Mouse (Mus musculus) v-Abl transformed pro-B cells (cell line): ENCODE measurements around the gene Igf1r.

ENCODE experiments used
- in situ Hi-C, 2 experiments: fragments of 400-800 bp; cut with MboI; formaldehyde crosslinking; loops; one replicate each; pipeline ENCODE4 v1.15.1; 2025; ENCODE audit not compliant: unreplicated experiment in 2 of 2

Gene Igf1r

GRCm38 (mm10) chr7:67955276-67955675 is 2.6 kb downstream of the Igf1r start:
- in situ Hi-C loops: no loop called here

- in situ Hi-C loops: no loop called here
These were observed 4.7 kb downstream of the Igf1r start for GRCm38 (mm10) chr7:67957376-67957775.

- in situ Hi-C loops: no loop called here
These were observed 5.4 kb downstream of the Igf1r start for GRCm38 (mm10) chr7:67958045-67958444.

- in situ Hi-C loops: no loop called here
These were observed 8.1 kb downstream of the Igf1r start for GRCm38 (mm10) chr7:67960701-67961100.

GRCm38 (mm10) chr7:67961567-67962267 is 9.1 kb downstream of the Igf1r start:
- in situ Hi-C loops: no loop called here

GRCm38 (mm10) chr7:67963691-67964090 is 11.1 kb downstream of the Igf1r start:
- in situ Hi-C loops: no loop called here

- in situ Hi-C loops: no loop called here
These were observed 15.8 kb downstream of the Igf1r start for GRCm38 (mm10) chr7:67968394-67968793.

GRCm38 (mm10) chr7:67969076-67969475 is 16.4 kb downstream of the Igf1r start:
- in situ Hi-C loops: no loop called here

- in situ Hi-C loops: no loop called here
These were observed 20.8 kb downstream of the Igf1r start for GRCm38 (mm10) chr7:67973180-67974014.

GRCm38 (mm10) chr7:67981956-67982355 is 29.3 kb downstream of the Igf1r start:
- in situ Hi-C loops: no loop called here

- in situ Hi-C loops: no loop called here
These were observed 30.2 kb downstream of the Igf1r start for GRCm38 (mm10) chr7:67982809-67983208.

- in situ Hi-C loops: no loop called here
These were observed 30.8 kb downstream of the Igf1r start for GRCm38 (mm10) chr7:67983451-67983850.

- in situ Hi-C loops: no loop called here
These were observed 32.4 kb downstream of the Igf1r start for GRCm38 (mm10) chr7:67985003-67985416.

- in situ Hi-C loops: no loop called here
These were observed 32.9 kb downstream of the Igf1r start for GRCm38 (mm10) chr7:67985511-67985910.

GRCm38 (mm10) chr7:67986277-67986676 is 33.6 kb downstream of the Igf1r start:
- in situ Hi-C loops: no loop called here

GRCm38 (mm10) chr7:67986816-67987215 is 34.2 kb downstream of the Igf1r start:
- in situ Hi-C loops: no loop called here

GRCm38 (mm10) chr7:67989376-67989775 is 36.7 kb downstream of the Igf1r start:
- in situ Hi-C loops: no loop called here

- in situ Hi-C loops: no loop called here
These were observed 41.0 kb downstream of the Igf1r start for GRCm38 (mm10) chr7:67993614-67994013.

- in situ Hi-C loops: no loop called here
These were observed 41.8 kb downstream of the Igf1r start for GRCm38 (mm10) chr7:67994346-67994858.

- in situ Hi-C loops: no loop called here
These were observed 42.6 kb downstream of the Igf1r start for GRCm38 (mm10) chr7:67995276-67995675.

- in situ Hi-C loops: no loop called here
These were observed 43.8 kb downstream of the Igf1r start for GRCm38 (mm10) chr7:67996202-67996960.
